Mouse (Mus musculus): Measurements from ENCODE around the gene Hpcal1. TPM values are rescaled to one million over a fixed set of nuclear protein-coding genes. Genes with fewer than 3 reads are reported as not detected.
A peak's percentile ranks its signal among the peaks of the same experiment; 100 is the strongest.

The Hpcal1 gene
- polyA plus RNA-seq (2012; rRNA removed): 544 TPM in 2 replicates

- TF ChIP-seq POLR2A (IDR thresholded peaks at IDR 0.05; ENCODE audit: borderline replicate concordance, insufficient read depth, low read length) (peak; percentile 55; the same call in 1 of the 2 replicates), CTCF (IDR thresholded peaks at IDR 0.05; ENCODE audit: borderline replicate concordance, insufficient read depth, low read depth, low read length) (no peak)
- peak; percentile 92 to 94 for DNase-seq
- peak within 1 kb of the TSS; percentile 65 for H3K4me3 ChIP-seq (replicated peaks; ENCODE audit: insufficient read depth, low read depth, low read length)
- H3K27me3 ChIP-seq (ENCODE audit: control insufficient read depth, insufficient read depth, low read length): no peaks in the 10 kb centered on the region
- peaks cover 13% of the 10 kb centered on the region for H3K4me1 ChIP-seq (ENCODE audit: control insufficient read depth, insufficient read depth, low read length)
- WGBS: under 1% methylated on average over 72 of the region's 72 CpGs
- peak within 1 kb of the TSS; percentile 46 for H3K27ac ChIP-seq (ENCODE audit: insufficient read depth, low read length)
Measured at GRCm38 (mm10) chr12:17690564-17691281, at the start of gene Hpcal1. Gene Hpcal1, plus strand, starts transcription at chr12:17690856.

GRCm38 (mm10) chr12:17641269-17641668 is 49.4 kb upstream of the Hpcal1 start:
- Histone ChIP-seq H3K27me3 (ENCODE audit: control insufficient read depth, insufficient read depth, low read length) (no peaks in the 10 kb centered on the region), H3K27ac (ENCODE audit: insufficient read depth, low read length) (no peak overlapping the region), H3K4me1 (ENCODE audit: control insufficient read depth, insufficient read depth, low read length) (no peaks in the 10 kb centered on the region), H3K4me3 (replicated peaks; ENCODE audit: insufficient read depth, low read depth, low read length) (no peak overlapping the region)
- DNase-seq: no peak
- TF ChIP-seq CTCF (IDR thresholded peaks at IDR 0.05; ENCODE audit: borderline replicate concordance, insufficient read depth, low read depth, low read length): no peak
- TF ChIP-seq POLR2A (IDR thresholded peaks at IDR 0.05; ENCODE audit: borderline replicate concordance, insufficient read depth, low read length): no peak
- WGBS: 84% methylated on average over 4 of the region's 4 CpGs

GRCm38 (mm10) chr12:17644385-17645222 is 46.1 kb upstream of the Hpcal1 start:
- TF ChIP-seq POLR2A (IDR thresholded peaks at IDR 0.05; ENCODE audit: borderline replicate concordance, insufficient read depth, low read length) (no peak), CTCF (IDR thresholded peaks at IDR 0.05; ENCODE audit: borderline replicate concordance, insufficient read depth, low read depth, low read length) (no peak)
- 83% methylated on average over 12 of the region's 12 CpGs for WGBS
- peaks cover 5% of the 10 kb centered on the region for H3K4me1 ChIP-seq (ENCODE audit: control insufficient read depth, insufficient read depth, low read length)
- no peak overlapping the region for H3K4me3 ChIP-seq (replicated peaks; ENCODE audit: insufficient read depth, low read depth, low read length)
- DNase-seq: no peak
- H3K27me3 ChIP-seq (ENCODE audit: control insufficient read depth, insufficient read depth, low read length): no peaks in the 10 kb centered on the region
- H3K27ac ChIP-seq (ENCODE audit: insufficient read depth, low read length): no peak overlapping the region

GRCm38 (mm10) chr12:17646457-17646856 is 44.2 kb upstream of the Hpcal1 start:
- no peak overlapping the region for H3K4me3 ChIP-seq (replicated peaks; ENCODE audit: insufficient read depth, low read depth, low read length)
- peaks cover 11% of the 10 kb centered on the region for H3K4me1 ChIP-seq (ENCODE audit: control insufficient read depth, insufficient read depth, low read length)
- H3K27ac ChIP-seq (ENCODE audit: insufficient read depth, low read length): no peak overlapping the region
- no peak for DNase-seq
- no peaks in the 10 kb centered on the region for H3K27me3 ChIP-seq (ENCODE audit: control insufficient read depth, insufficient read depth, low read length)
- no peak for TF ChIP-seq CTCF (IDR thresholded peaks at IDR 0.05; ENCODE audit: borderline replicate concordance, insufficient read depth, low read depth, low read length)
- TF ChIP-seq POLR2A (IDR thresholded peaks at IDR 0.05; ENCODE audit: borderline replicate concordance, insufficient read depth, low read length): no peak
- WGBS: 40% methylated on average over 6 of the region's 6 CpGs

GRCm38 (mm10) chr12:17651223-17652095 is 39.2 kb upstream of the Hpcal1 start:
- no peak for TF ChIP-seq CTCF (IDR thresholded peaks at IDR 0.05; ENCODE audit: borderline replicate concordance, insufficient read depth, low read depth, low read length)
- TF ChIP-seq POLR2A (IDR thresholded peaks at IDR 0.05; ENCODE audit: borderline replicate concordance, insufficient read depth, low read length): no peak
- Histone ChIP-seq H3K27ac (ENCODE audit: insufficient read depth, low read length) (no peak overlapping the region), H3K4me3 (replicated peaks; ENCODE audit: insufficient read depth, low read depth, low read length) (no peak overlapping the region), H3K27me3 (ENCODE audit: control insufficient read depth, insufficient read depth, low read length) (no peaks in the 10 kb centered on the region), H3K4me1 (ENCODE audit: control insufficient read depth, insufficient read depth, low read length) (peaks cover 31% of the 10 kb centered on the region)
- DNase-seq: peak; percentile 34 to 50
- WGBS: 68% methylated on average over 7 of the region's 7 CpGs

GRCm38 (mm10) chr12:17652216-17653050 is 38.2 kb upstream of the Hpcal1 start:
- no peak for TF ChIP-seq POLR2A (IDR thresholded peaks at IDR 0.05; ENCODE audit: borderline replicate concordance, insufficient read depth, low read length)
- TF ChIP-seq CTCF (IDR thresholded peaks at IDR 0.05; ENCODE audit: borderline replicate concordance, insufficient read depth, low read depth, low read length): no peak
- H3K4me1 ChIP-seq (ENCODE audit: control insufficient read depth, insufficient read depth, low read length): peaks cover 31% of the 10 kb centered on the region
- peak in 1 of 2 experiments; percentile 28 for DNase-seq
- no peak overlapping the region for H3K27ac ChIP-seq (ENCODE audit: insufficient read depth, low read length)
- WGBS: 15% methylated on average over 8 of the region's 8 CpGs
- H3K27me3 ChIP-seq (ENCODE audit: control insufficient read depth, insufficient read depth, low read length): no peaks in the 10 kb centered on the region
- H3K4me3 ChIP-seq (replicated peaks; ENCODE audit: insufficient read depth, low read depth, low read length): no peak overlapping the region

Measured in cerebellum, adult 2 months (tissue).